Mouse (Mus musculus) MEL (cell line): Measurements from ENCODE around the gene Wwtr1. TPM values are rescaled to one million over a fixed set of nuclear protein-coding genes. Genes with fewer than 3 reads are reported as not detected.

ENCODE experiments used
- DNase-seq: peaks from one replicate; pipeline ENCODE4 v3.0.0; 2011; ENCODE audit warnings: low read depth, low spot score
- H3K27ac ChIP-seq: 2 replicates; pipeline ENCODE4 v1.5.1; 2012; ENCODE audit warnings: low read depth, mild to moderate bottlenecking, control low read depth, low read length, moderate library complexity; ENCODE audit not compliant: control insufficient read depth
- H3K27me3 ChIP-seq, 2 experiments: fragments of 150-350 bp in 1 of 2; sonication (generic) in 1 of 2; 2 replicates each; pipeline ENCODE4 v1.6.1; 2012; ENCODE audit warnings: low read length in 2 of 2, mild to moderate bottlenecking in 2 of 2, improper control_type of control experiment in 1 of 2, moderate library complexity in 1 of 2; ENCODE audit not compliant: insufficient read depth in 2 of 2, control insufficient read depth in 1 of 2
- H3K36me3 ChIP-seq, 2 experiments: 2 replicates each; pipeline ENCODE4 v1.6.1; 2012 to 2014; ENCODE audit warnings: low read length in 2 of 2, improper control_type of control experiment in 1 of 2, inconsistent platforms in 1 of 2, mild to moderate bottlenecking in 1 of 2; ENCODE audit not compliant: insufficient read depth in 2 of 2, control insufficient read depth in 1 of 2
- H3K4me1 ChIP-seq, 2 experiments: fragments of 150-350 bp in 1 of 2; sonication (generic) in 1 of 2; 2 replicates each; pipeline ENCODE4 v1.6.1; 2012; ENCODE audit warnings: low read length in 2 of 2, improper control_type of control experiment in 1 of 2, mild to moderate bottlenecking in 1 of 2; ENCODE audit not compliant: insufficient read depth in 2 of 2, control insufficient read depth in 1 of 2
- H3K4me3 ChIP-seq, 2 experiments: fragments of 150-350 bp in 1 of 2; sonication (generic) in 1 of 2; 2 replicates each; pipeline ENCODE4 v1.5.1; 2012; ENCODE audit warnings: low read depth in 2 of 2, low read length in 2 of 2, mild to moderate bottlenecking in 2 of 2, moderate library complexity in 2 of 2, control low read depth in 1 of 2, improper control_type of control experiment in 1 of 2; ENCODE audit not compliant: control insufficient read depth in 1 of 2, insufficient read depth in 1 of 2
- H3K79me2 ChIP-seq: 2 replicates; pipeline ENCODE4 v1.6.1; 2012; ENCODE audit warnings: mild to moderate bottlenecking, low read length, moderate library complexity; ENCODE audit not compliant: control insufficient read depth, poor library complexity, insufficient read depth
- H3K9ac ChIP-seq: 2 replicates; pipeline ENCODE4 v1.6.1; 2012; ENCODE audit warnings: low read depth, mild to moderate bottlenecking, control low read depth, low read length, moderate library complexity; ENCODE audit not compliant: control insufficient read depth, poor library complexity, severe bottlenecking
- H3K9me3 ChIP-seq: fragments of 150-350 bp; sonication (generic); replicated peaks from 2 replicates; pipeline ENCODE4 v1.6.1; 2012; ENCODE audit warnings: mild to moderate bottlenecking, low read length, improper control_type of control experiment, moderate library complexity; ENCODE audit not compliant: insufficient read depth
- CTCF ChIP-seq, 3 experiments: IDR thresholded peaks in 2 of 3; conservative IDR thresholded peaks in 1 of 3; 2 replicates each; pipeline ENCODE4 v1.5.1; 2011 to 2012; ENCODE audit warnings: low read length in 3 of 3, low read depth in 2 of 3, mild to moderate bottlenecking in 2 of 3, improper control_type of control experiment in 1 of 3, inconsistent platforms in 1 of 3, mixed read lengths in 1 of 3, moderate library complexity in 1 of 3; ENCODE audit not compliant: control insufficient read depth in 1 of 3, insufficient read depth in 1 of 3, poor library complexity in 1 of 3, severe bottlenecking in 1 of 3
- E2F4 ChIP-seq: IDR thresholded peaks from 2 replicates; pipeline ENCODE4 v1.6.1; 2011; ENCODE audit warnings: low read depth, low read length, improper control_type of control experiment, borderline replicate concordance
- ELF1 ChIP-seq: IDR thresholded peaks from 2 replicates; pipeline ENCODE4 v1.6.1; 2014; ENCODE audit warnings: low read depth, mild to moderate bottlenecking, inconsistent platforms, low read length, improper control_type of control experiment, moderate library complexity
- EP300 ChIP-seq, 2 experiments: IDR thresholded peaks; 2 replicates each; pipeline ENCODE4 v1.6.1; 2011; ENCODE audit warnings: improper control_type of control experiment in 2 of 2, low read length in 2 of 2, low read depth in 1 of 2, mild to moderate bottlenecking in 1 of 2
- GABPA ChIP-seq: IDR thresholded peaks from 2 replicates; pipeline ENCODE4 v1.6.1; 2012; ENCODE audit warnings: low read depth, mild to moderate bottlenecking, inconsistent platforms, low read length, improper control_type of control experiment, moderate library complexity
- MAFK ChIP-seq: IDR thresholded peaks from 2 replicates; pipeline ENCODE4 v1.6.1; 2011; ENCODE audit warnings: low read depth, mild to moderate bottlenecking, low read length, improper control_type of control experiment, borderline replicate concordance
- MAX ChIP-seq: IDR thresholded peaks from 2 replicates; pipeline ENCODE4 v1.6.1; 2011; ENCODE audit warnings: low read length, improper control_type of control experiment
- MXI1 ChIP-seq: IDR thresholded peaks from 2 replicates; pipeline ENCODE4 v1.6.1; 2011; ENCODE audit warnings: mild to moderate bottlenecking, low read depth, low read length, improper control_type of control experiment
- MYB ChIP-seq: IDR thresholded peaks from 2 replicates; pipeline ENCODE4 v1.6.1; 2011; ENCODE audit warnings: mild to moderate bottlenecking, low read depth, low read length, improper control_type of control experiment
- MYC ChIP-seq: IDR thresholded peaks from 2 replicates; pipeline ENCODE4 v1.6.1; 2011; ENCODE audit warnings: low read depth, mild to moderate bottlenecking, low read length, improper control_type of control experiment, moderate library complexity
- POLR2A ChIP-seq, 2 experiments: IDR thresholded peaks; 2 replicates each; pipeline ENCODE4 v1.6.1; 2011 to 2012; ENCODE audit warnings: low read length in 2 of 2, mild to moderate bottlenecking in 2 of 2, control low read depth in 1 of 2, improper control_type of control experiment in 1 of 2, low read depth in 1 of 2, moderate library complexity in 1 of 2; ENCODE audit not compliant: control insufficient read depth in 1 of 2, insufficient read depth in 1 of 2, poor library complexity in 1 of 2
- POLR2AphosphoS2 ChIP-seq: IDR thresholded peaks from 2 replicates; pipeline ENCODE4 v1.6.1; 2011; ENCODE audit warnings: low read length, improper control_type of control experiment
- RCOR1 ChIP-seq: IDR thresholded peaks from 2 replicates; pipeline ENCODE4 v1.6.1; 2012; ENCODE audit warnings: low read depth, mild to moderate bottlenecking, inconsistent platforms, low read length, improper control_type of control experiment
- SMC3 ChIP-seq: IDR thresholded peaks from 2 replicates; pipeline ENCODE4 v1.6.1; 2011; ENCODE audit warnings: low read depth, low read length, improper control_type of control experiment
- UBTF ChIP-seq: IDR thresholded peaks from 2 replicates; pipeline ENCODE4 v1.6.1; 2012; ENCODE audit warnings: low read depth, mild to moderate bottlenecking, inconsistent platforms, low read length, improper control_type of control experiment, moderate library complexity, borderline replicate concordance; ENCODE audit not compliant: insufficient read depth
- ZKSCAN1 ChIP-seq: IDR thresholded peaks from 2 replicates; pipeline ENCODE4 v1.6.1; 2012; ENCODE audit warnings: low read depth, mild to moderate bottlenecking, inconsistent platforms, low read length, improper control_type of control experiment, moderate library complexity
- polyA plus RNA-seq, 2 experiments: library from polyadenylated mRNA; stranded (reverse) in 1 of 2; unstranded in 1 of 2; fragments of >175 nt in 1 of 2; fragments of >200 nt in 1 of 2; gene quantifications; 2 replicates each; pipeline versions ENCODE4 v1.2.1 to v1.2.4; 2012; ENCODE audit warnings: low replicate concordance in 2 of 2, low read depth in 1 of 2; ENCODE audit not compliant: insufficient read length in 2 of 2, insufficient read depth in 1 of 2, missing spikeins in 1 of 2
- total RNA-seq: library from RNA; depleted of rRNA; stranded (reverse); fragments of 300-350 nt; gene quantifications from 2 replicates; pipeline ENCODE4 v1.2.3, GENCODE M21; 2012

Wwtr1 gene
- total and polyA plus RNA-seq, 3 experiments = not detected

DNA sequence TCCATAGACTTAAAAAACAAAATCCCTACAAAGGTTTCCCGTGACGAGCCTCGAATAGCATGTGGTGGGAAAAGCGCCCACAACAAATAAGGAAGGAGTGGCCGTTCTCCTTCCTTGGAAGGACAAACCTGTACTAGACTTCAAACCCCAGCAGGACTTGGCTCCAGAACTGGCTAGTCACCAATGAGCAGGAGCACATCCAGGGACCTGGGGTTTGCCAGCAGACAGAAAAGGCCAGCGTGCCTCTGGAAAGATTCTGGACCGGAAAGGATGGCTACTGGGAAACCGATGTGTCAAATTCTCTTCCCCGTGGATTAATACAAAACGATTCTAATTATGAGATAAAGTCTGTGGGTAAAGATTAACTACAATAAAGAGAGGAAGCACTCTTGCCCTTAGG, 69.7 kb downstream of the Wwtr1 start:
- Histone ChIP-seq H3K27ac (no peak overlapping the region), H3K36me3 (no peaks in the 10 kb centered on the region), H3K79me2 (no peaks in the 10 kb centered on the region), H3K4me1 (no peaks in the 10 kb centered on the region), H3K9me3 (no peaks in the 10 kb centered on the region), H3K27me3 (no peaks in the 10 kb centered on the region), H3K9ac (no peak overlapping the region), H3K4me3 (no peak overlapping the region)
- TF ChIP-seq POLR2A (IDR thresholded peaks at IDR 0.05; ENCODE audit: control insufficient read depth in 1 of 2, insufficient read depth in 1 of 2, low read depth in 1 of 2, low read length in 2 of 2, poor library complexity in 1 of 2) (no peak), ZKSCAN1 (no peak), SMC3 (no peak), EP300 (IDR thresholded peaks at IDR 0.05; ENCODE audit: low read depth in 1 of 2, low read length in 2 of 2) (no peak), UBTF (no peak), MYB (no peak)
- DNase-seq = no peak

DNA sequence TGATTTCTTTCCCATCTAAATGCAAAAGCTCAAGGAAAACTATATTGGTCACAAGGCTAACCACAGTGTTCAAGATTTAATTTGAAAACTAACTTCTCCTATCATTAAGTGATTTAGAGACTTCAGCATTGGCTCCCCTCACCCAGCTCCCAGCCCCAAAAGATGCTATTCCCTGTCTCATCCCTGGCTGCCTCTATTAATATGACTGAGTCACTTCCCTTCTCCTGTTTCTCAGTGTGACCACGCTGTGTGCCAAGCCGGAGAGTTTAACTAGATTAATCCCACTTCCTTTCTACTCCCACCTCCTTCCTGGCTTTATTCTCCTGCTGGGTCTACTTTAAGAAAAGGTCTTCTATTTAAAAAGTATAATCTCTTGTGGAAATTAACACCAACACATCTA, 71.0 kb downstream of the Wwtr1 start:
- H3K27me3 ChIP-seq = no peaks in the 10 kb centered on the region
- no peaks in the 10 kb centered on the region for H3K36me3 ChIP-seq
- H3K79me2 ChIP-seq = no peaks in the 10 kb centered on the region
- no peaks in the 10 kb centered on the region for H3K4me1 ChIP-seq
- H3K9me3 ChIP-seq = no peaks in the 10 kb centered on the region
- no peak overlapping the region for H3K27ac ChIP-seq
- no peak overlapping the region for H3K9ac ChIP-seq
- no peak overlapping the region for H3K4me3 ChIP-seq
- TF ChIP-seq RCOR1 (no peak), MAFK (no peak), CTCF (IDR thresholded peaks at IDR 0.05 in 2 of 3, conservative IDR thresholded peaks at IDR 0.05 in 1 of 3; ENCODE audit: control insufficient read depth in 1 of 3, insufficient read depth in 1 of 3, low read depth in 2 of 3, low read length in 3 of 3, poor library complexity in 1 of 3, severe bottlenecking in 1 of 3) (no peak), MXI1 (no peak), E2F4 (no peak), ELF1 (no peak), EP300 (IDR thresholded peaks at IDR 0.05; ENCODE audit: low read depth in 1 of 2, low read length in 2 of 2) (no peak), MAX (no peak), MYC (no peak), GABPA (no peak), MYB (no peak)
- TF ChIP-seq, all 39 proteins: peak for 0
- DNase-seq = no peak

DNA sequence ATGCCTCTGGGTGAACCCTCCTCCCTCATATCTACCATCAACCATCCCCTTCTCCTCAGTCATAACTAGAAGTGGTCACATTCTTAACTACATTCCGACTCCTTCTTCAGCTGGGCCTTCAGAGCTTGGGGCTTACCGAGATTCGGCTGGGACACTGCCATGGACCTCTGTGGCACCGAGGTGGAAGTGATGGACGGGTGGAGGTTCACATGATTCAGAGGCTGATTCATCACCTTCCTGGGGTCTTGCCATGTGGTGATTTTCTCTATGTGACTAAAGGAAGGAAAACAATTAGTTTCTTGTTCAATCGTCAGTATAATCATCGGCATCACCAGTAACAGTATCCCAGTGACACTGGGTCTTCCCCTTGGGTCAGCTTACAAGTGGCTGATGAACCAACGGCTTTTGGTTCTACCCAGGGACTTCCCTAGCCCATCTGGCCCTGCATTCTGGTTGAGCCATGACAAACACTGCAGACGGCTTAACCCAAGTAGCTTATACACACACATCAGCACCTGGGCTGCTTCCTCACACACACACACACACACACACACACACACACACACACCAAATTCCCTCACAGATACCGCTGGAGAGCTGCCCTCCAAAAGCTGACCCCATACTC, 74.0 kb downstream of the Wwtr1 start:
- TF ChIP-seq POLR2AphosphoS2 = no peak
- TF ChIP-seq MAX = no peak
- no peak for TF ChIP-seq EP300 (IDR thresholded peaks at IDR 0.05; ENCODE audit: low read depth in 1 of 2, low read length in 2 of 2)
- no peak for TF ChIP-seq MYC
- TF ChIP-seq MAFK = no peak
- Histone ChIP-seq H3K9me3 (no peaks in the 10 kb centered on the region), H3K4me1 (no peaks in the 10 kb centered on the region), H3K79me2 (no peaks in the 10 kb centered on the region), H3K27me3 (no peaks in the 10 kb centered on the region), H3K27ac (no peak overlapping the region), H3K4me3 (no peak overlapping the region), H3K36me3 (no peaks in the 10 kb centered on the region), H3K9ac (no peak overlapping the region)
- DNase-seq = no peak
